Mouse (Mus musculus) lung, adult 2 months (tissue): ENCODE data around the gene Utf1. TPM values are rescaled to one million over a fixed set of nuclear protein-coding genes. Genes with fewer than 3 reads are reported as not detected.

Experiments
- DNase-seq: peaks from one replicate; pipeline ENCODE4 v3.0.0; 2022
- H3K4me1 ChIP-seq: fragments of 200-500 bp; 2 replicates; pipeline ENCODE4 v1.6.1; 2011; ENCODE audit warnings: low read length; ENCODE audit not compliant: control insufficient read depth, insufficient read depth
- H3K4me3 ChIP-seq: fragments of 200-500 bp; replicated peaks from 2 replicates; pipeline ENCODE3; 2011; ENCODE audit warnings: low read depth, mild to moderate bottlenecking, control low read depth, low read length; ENCODE audit errors: extremely low read depth
- CTCF ChIP-seq: fragments of 200-500 bp; IDR thresholded peaks from 2 replicates; pipeline ENCODE4 v1.5.1; 2011; ENCODE audit warnings: mild to moderate bottlenecking, low read length, control low read depth; ENCODE audit not compliant: insufficient read depth
- POLR2A ChIP-seq: fragments of 200-500 bp; IDR thresholded peaks from 2 replicates; pipeline ENCODE4 v1.6.1; 2011; ENCODE audit warnings: low read depth, mild to moderate bottlenecking, control low read depth, low read length, borderline replicate concordance; ENCODE audit errors: extremely low read depth
- WGBS: fragments of 180-500 bp; shearing (Covaris S2); methylation state at CpG from one replicate; pipeline ENCODE4 v1.1.7; 2018; 5-methylcytosine and 5-hydroxymethylcytosine counted together
- polyA plus RNA-seq: library from polyadenylated mRNA; depleted of rRNA; stranded (reverse); fragments of >200 nt; gene quantifications from 2 replicates; pipeline ENCODE4 v1.2.3, GENCODE M21; 2012

Utf1 gene
- polyA plus RNA-seq, 1 experiment = not detected

- TF ChIP-seq CTCF = peak; percentile 75
- no peak for TF ChIP-seq POLR2A
- DNase-seq = peak; percentile 65
- 45% methylated on average over 10 of the region's 10 CpGs for WGBS
- no peak overlapping the region for H3K4me3 ChIP-seq
- no peaks in the 10 kb centered on the region for H3K4me1 ChIP-seq
Observed at GRCm38 (mm10) chr7:139969348-139970130, 25.9 kb downstream of the Utf1 start.

GRCm38 (mm10) chr7:139970216-139970919, 26.8 kb downstream of the Utf1 start:
- Histone ChIP-seq H3K4me1 (no peaks in the 10 kb centered on the region), H3K4me3 (no peak overlapping the region)
- DNase-seq = no peak
- TF ChIP-seq CTCF (no peak), POLR2A (no peak)
- 77% methylated on average over 10 of the region's 10 CpGs for WGBS

GRCm38 (mm10) chr7:139970979-139971378, 27.4 kb downstream of the Utf1 start:
- Histone ChIP-seq H3K4me1 (no peaks in the 10 kb centered on the region), H3K4me3 (no peak overlapping the region)
- WGBS = 65% methylated on average over 5 of the region's 5 CpGs
- no peak for DNase-seq
- TF ChIP-seq CTCF (no peak), POLR2A (no peak)

- DNase-seq = no peak
- Histone ChIP-seq H3K4me3 (no peak overlapping the region), H3K4me1 (no peaks in the 10 kb centered on the region)
- TF ChIP-seq CTCF (no peak), POLR2A (no peak)
- 51% methylated on average over 6 of the region's 6 CpGs for WGBS
Observed at GRCm38 (mm10) chr7:139971436-139971835, 27.8 kb downstream of the Utf1 start.

- no peak for TF ChIP-seq POLR2A
- no peak for TF ChIP-seq CTCF
- Histone ChIP-seq H3K4me3 (no peak overlapping the region), H3K4me1 (no peaks in the 10 kb centered on the region)
- DNase-seq = no peak
Observed at GRCm38 (mm10) chr7:139972923-139973331, 29.3 kb downstream of the Utf1 start.

GRCm38 (mm10) chr7:139974307-139974706, 30.7 kb downstream of the Utf1 start:
- Histone ChIP-seq H3K4me1 (0 out of 2 replicates have a peak, but pooled peaks cover 3% of the 10 kb centered on the region), H3K4me3 (no peak overlapping the region)
- TF ChIP-seq CTCF (no peak), POLR2A (no peak)
- no peak for DNase-seq
- 78% methylated on average over 10 of the region's 10 CpGs for WGBS

GRCm38 (mm10) chr7:139975471-139975870, 31.9 kb downstream of the Utf1 start:
- no peak for DNase-seq
- TF ChIP-seq POLR2A (no peak), CTCF (no peak)
- WGBS = 47% methylated on average over 5 of the region's 5 CpGs
- Histone ChIP-seq H3K4me3 (no peak overlapping the region), H3K4me1 (0 out of 2 replicates have a peak, but pooled peaks cover 3% of the 10 kb centered on the region)

- Histone ChIP-seq H3K4me1 (0 out of 2 replicates have a peak, but pooled peaks cover 3% of the 10 kb centered on the region), H3K4me3 (peak within 1 kb of the TSS; percentile 34)
- 7% methylated on average over 32 of the region's 32 CpGs for WGBS
- DNase-seq = peak; percentile 68
- TF ChIP-seq POLR2A (peak; percentile 24; the same call in 1 of the 2 replicates), CTCF (no peak)
Observed at GRCm38 (mm10) chr7:139978278-139978892, 34.8 kb downstream of the Utf1 start, which contains the start of gene 6430531B16Rik. 6430531B16Rik (minus strand) TSS chr7:139978755.

- H3K4me3 ChIP-seq = no peak overlapping the region
- whole genome bisulfite sequencing = 37% methylated on average over 13 of the region's 13 CpGs
- no peak for DNase-seq
- 0 out of 2 replicates have a peak, but pooled peaks cover 3% of the 10 kb centered on the region for H3K4me1 ChIP-seq
- no peak for TF ChIP-seq CTCF
- TF ChIP-seq POLR2A = no peak
Observed at GRCm38 (mm10) chr7:139979011-139979719, 35.6 kb downstream of the Utf1 start.
